Mouse (Mus musculus) intestine, embryonic 14.5 days (tissue): ENCODE results near the gene Gm42517. TPM values are rescaled to one million over a fixed set of nuclear protein-coding genes. Genes with fewer than 3 reads are reported as not detected.

Source experiments
- ATAC-seq: fragments of 200-750 bp; cut with Nextera tagmentation; replicated peaks from 2 replicates; pipeline ENCODE4 v1.8.0; 2017; ENCODE audit warnings: low read depth, moderate number of reproducible peaks, moderate TSS enrichment, moderate library complexity; ENCODE audit not compliant: low FRiP score, low TSS enrichment
- DNase-seq: peaks from one replicate; pipeline ENCODE4 v3.0.0-alpha.2; 2018; ENCODE audit warnings: low spot score
- H3K27ac ChIP-seq: fragments of 300-500 bp; sonication (generic); 2 replicates; pipeline ENCODE4 v1.5.1; 2014; ENCODE audit warnings: low read depth, mild to moderate bottlenecking, control low read depth
- H3K27me3 ChIP-seq: fragments of 300-500 bp; sonication (generic); replicated peaks from 2 replicates; pipeline ENCODE4 v1.6.1; 2014; ENCODE audit warnings: low read length, control low read depth; ENCODE audit not compliant: control insufficient read depth, insufficient read depth
- H3K36me3 ChIP-seq: fragments of 300-500 bp; sonication (generic); 2 replicates; pipeline ENCODE4 v1.6.1; 2014; ENCODE audit warnings: low read length, control low read depth; ENCODE audit not compliant: control insufficient read depth, insufficient read depth
- H3K4me1 ChIP-seq: fragments of 300-500 bp; sonication (generic); replicated peaks from 2 replicates; pipeline ENCODE4 v1.6.1; 2014; ENCODE audit warnings: low read length, control low read depth, mixed read lengths; ENCODE audit not compliant: control insufficient read depth, insufficient read depth
- H3K4me2 ChIP-seq: fragments of 300-500 bp; sonication (generic); 2 replicates; pipeline ENCODE4 v1.6.1; 2014; ENCODE audit warnings: low read length
- H3K4me3 ChIP-seq: fragments of 300-500 bp; sonication (generic); 2 replicates; pipeline ENCODE4 v1.5.1; 2014; ENCODE audit warnings: low read depth, low read length, control low read depth, mixed read lengths
- H3K9ac ChIP-seq: fragments of 300-500 bp; sonication (generic); 2 replicates; pipeline ENCODE4 v1.6.1; 2014; ENCODE audit warnings: mild to moderate bottlenecking, low read length
- H3K9me3 ChIP-seq: fragments of 300-500 bp; sonication (generic); 2 replicates; pipeline ENCODE4 v1.6.1; 2016; ENCODE audit warnings: low read length, control low read depth; ENCODE audit not compliant: control insufficient read depth
- WGBS: fragments of 180-500 bp; shearing (Covaris S2); extraction: QIAGEN DNeasy Blood & Tissue Kit; methylation state at CpG from one replicate; pipeline ENCODE4 v1.1.7; 2014; 5-methylcytosine and 5-hydroxymethylcytosine counted together
- polyA plus RNA-seq: library from polyadenylated mRNA; unstranded; fragments of >200 nt; fragmentation: Nextera tagmentation; extraction: Ambion mirVana; gene quantifications from 2 replicates; pipeline ENCODE4 v1.2.1, GENCODE M21; 2014

Gene Gm42517
- not detected in 2 replicates for polyA plus RNA-seq

DNA sequence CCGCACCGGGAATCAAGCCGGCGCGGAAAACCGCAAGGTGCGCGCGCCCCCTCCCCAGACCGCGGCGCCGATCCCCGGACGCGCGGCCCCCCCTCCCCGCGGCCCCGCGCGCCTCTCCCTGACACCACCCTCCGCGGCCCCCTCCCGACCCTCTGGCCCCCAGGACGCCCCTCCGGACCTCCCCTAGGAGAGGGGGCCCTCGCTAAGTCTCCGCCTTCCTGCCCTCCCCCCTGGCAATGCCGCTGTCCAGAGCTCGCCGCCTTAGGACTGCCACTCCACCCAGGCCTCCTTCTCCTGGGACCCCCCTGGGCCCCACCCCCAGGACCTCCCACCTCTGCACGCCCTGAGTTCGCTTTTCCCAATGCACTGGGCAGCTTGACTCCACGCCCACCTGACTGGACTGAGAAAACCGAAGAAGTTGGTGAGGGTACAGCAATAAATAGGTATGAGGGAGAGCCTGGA is at the start of gene Gm42517:
Gene Gm42517 (minus strand): TSS at position 52 of the 462 bp plus-strand sequence.
- Histone ChIP-seq H3K4me2 (peak within 1 kb of the TSS; percentile 91), H3K4me1 (peaks cover 14% of the 10 kb centered on the region; the same call in 1 of the 2 replicates), H3K4me3 (peak within 1 kb of the TSS; percentile 45), H3K27me3 (peaks cover 99% of the 10 kb centered on the region), H3K27ac (no peak within 1 kb of the TSS), H3K36me3 (no peaks in the 10 kb centered on the region), H3K9ac (peak within 1 kb of the TSS; percentile 32), H3K9me3 (no peaks in the 10 kb centered on the region)
- WGBS = 1% methylated on average over 13 of the region's 36 CpGs
- DNase-seq = peak; percentile 55
- ATAC-seq = 0 out of 2 replicates have a peak, but pooled peaks have one; percentile 24

DNA sequence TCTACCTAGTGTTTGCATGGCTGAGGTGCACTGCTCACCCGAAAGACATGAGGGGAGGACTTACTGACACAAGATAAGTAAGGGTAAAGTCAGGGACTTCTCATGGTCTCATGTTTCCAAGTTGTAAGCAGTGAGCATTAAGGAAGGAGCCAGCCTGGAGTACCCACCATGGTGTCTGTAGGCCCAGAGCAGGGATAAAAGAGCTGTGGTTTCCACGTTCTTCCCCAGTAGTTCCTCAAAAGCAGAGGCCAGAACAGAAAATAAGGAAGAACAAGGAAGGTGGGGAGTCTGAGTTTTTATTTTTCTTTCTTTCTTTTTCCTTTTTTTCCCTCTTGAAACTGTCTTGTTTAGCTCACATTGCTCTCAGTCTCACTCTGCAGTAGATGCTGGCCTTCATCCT is 47.0 kb upstream of the Gm42517 start:
- 70% methylated on average over 2 of the region's 2 CpGs for WGBS
- ATAC-seq (no peak), DNase-seq (no peak)
- Histone ChIP-seq H3K27ac (no peak overlapping the region), H3K27me3 (no peaks in the 10 kb centered on the region), H3K9me3 (no peaks in the 10 kb centered on the region), H3K4me3 (no peak overlapping the region), H3K4me1 (no peaks in the 10 kb centered on the region), H3K4me2 (no peak overlapping the region), H3K9ac (no peak overlapping the region), H3K36me3 (no peaks in the 10 kb centered on the region)

DNA sequence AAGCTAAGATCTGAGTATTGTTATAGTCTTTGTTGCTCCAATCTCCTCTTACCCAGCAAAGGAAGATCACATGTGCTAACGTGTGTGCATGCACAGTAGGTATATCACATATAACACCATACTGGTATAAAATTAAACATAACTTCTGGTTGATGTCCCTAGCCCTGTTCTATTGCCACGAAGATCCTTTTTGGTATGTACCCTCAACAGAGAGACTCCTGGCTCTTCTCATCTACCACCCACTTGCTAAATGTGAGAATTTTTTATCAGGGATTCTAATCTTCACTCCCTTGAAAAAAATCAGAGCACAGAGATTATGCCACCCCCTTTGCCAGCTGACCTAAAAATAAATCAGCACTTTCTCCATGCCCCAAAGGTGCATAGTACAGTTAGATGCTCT is 39.3 kb upstream of the Gm42517 start:
- no peak overlapping the region for H3K4me3 ChIP-seq
- H3K27me3 ChIP-seq = no peaks in the 10 kb centered on the region
- DNase-seq (no peak), ATAC-seq (no peak)
- H3K4me1 ChIP-seq = no peaks in the 10 kb centered on the region
- H3K9ac ChIP-seq = no peak overlapping the region
- H3K27ac ChIP-seq = no peak overlapping the region
- no peaks in the 10 kb centered on the region for H3K9me3 ChIP-seq
- 73% methylated on average over 2 of the region's 2 CpGs for WGBS
- no peak overlapping the region for H3K4me2 ChIP-seq
- H3K36me3 ChIP-seq = no peaks in the 10 kb centered on the region

DNA sequence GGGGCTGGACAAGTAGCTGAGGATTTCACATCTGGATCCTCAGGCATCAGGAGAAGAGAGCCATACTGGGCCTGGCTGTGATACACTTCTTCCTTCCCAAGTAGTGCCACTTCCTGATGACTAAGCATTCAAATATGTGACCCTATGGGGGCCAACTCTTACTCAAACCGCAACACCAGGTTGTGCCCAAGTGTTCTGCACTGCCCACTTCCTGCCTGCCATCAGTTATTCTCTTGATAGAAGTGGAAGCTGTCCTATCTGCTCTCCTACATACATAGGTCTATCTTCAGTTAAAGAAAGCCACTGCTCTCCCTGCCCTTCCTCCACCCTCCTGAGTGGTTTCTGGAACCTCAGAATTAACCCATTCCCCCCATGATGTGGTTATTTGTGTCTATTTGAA is 37.7 kb upstream of the Gm42517 start:
- no peaks in the 10 kb centered on the region for H3K4me1 ChIP-seq
- no peak overlapping the region for H3K9ac ChIP-seq
- no peak for ATAC-seq
- no peaks in the 10 kb centered on the region for H3K27me3 ChIP-seq
- H3K4me2 ChIP-seq = no peak overlapping the region
- WGBS = 63% methylated on average over 1 of the region's 1 CpGs
- H3K4me3 ChIP-seq = no peak overlapping the region
- no peak for DNase-seq
- no peak overlapping the region for H3K27ac ChIP-seq
- no peaks in the 10 kb centered on the region for H3K36me3 ChIP-seq
- no peaks in the 10 kb centered on the region for H3K9me3 ChIP-seq

DNA sequence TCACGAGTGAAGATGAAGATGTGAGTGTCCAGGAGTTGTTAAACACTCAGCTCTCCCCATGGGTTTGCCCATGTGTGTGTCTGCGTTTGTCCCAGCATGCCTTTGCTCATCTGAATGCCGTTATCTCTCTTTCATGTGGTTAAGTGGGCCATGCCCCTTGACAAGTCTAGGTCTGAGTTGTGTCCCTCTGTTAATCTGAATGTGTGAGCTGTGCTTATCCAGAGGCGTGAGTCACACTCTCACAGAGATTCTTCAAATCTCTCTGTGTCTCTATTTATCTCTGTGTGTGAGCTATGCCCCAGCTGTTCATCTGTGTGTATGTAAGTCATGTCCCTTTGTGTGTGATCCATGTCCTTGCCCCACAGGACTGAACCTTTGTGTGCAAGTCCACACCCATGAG is 35.7 kb upstream of the Gm42517 start:
- H3K27me3 ChIP-seq = no peaks in the 10 kb centered on the region
- H3K27ac ChIP-seq = no peak overlapping the region
- no peak overlapping the region for H3K4me3 ChIP-seq
- DNase-seq (no peak), ATAC-seq (no peak)
- WGBS = 80% methylated on average over 4 of the region's 4 CpGs
- no peak overlapping the region for H3K4me2 ChIP-seq
- H3K36me3 ChIP-seq = no peaks in the 10 kb centered on the region
- no peak overlapping the region for H3K9ac ChIP-seq
- H3K4me1 ChIP-seq = no peaks in the 10 kb centered on the region
- H3K9me3 ChIP-seq = no peaks in the 10 kb centered on the region

DNA sequence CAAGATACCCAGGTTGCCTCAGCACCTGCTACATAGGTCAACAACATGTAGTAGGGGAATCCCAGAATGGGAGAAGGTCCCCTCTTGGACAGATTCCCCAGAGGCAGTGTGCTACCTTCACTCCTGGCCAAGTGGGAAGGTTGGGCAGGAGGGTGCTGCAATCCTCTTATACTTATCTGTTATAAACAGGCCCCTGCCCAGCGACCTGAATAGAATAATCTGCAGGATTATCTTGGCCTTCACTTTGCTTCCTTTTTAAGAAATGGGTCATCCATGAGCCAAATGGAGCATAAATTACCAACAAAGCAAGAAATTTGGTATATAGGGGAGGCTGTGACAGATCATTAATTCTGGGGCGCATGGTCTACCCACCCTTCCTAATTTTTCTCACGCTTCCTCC is 22.0 kb upstream of the Gm42517 start:
- Histone ChIP-seq H3K9me3 (no peaks in the 10 kb centered on the region), H3K27ac (no peak overlapping the region), H3K9ac (no peak overlapping the region), H3K36me3 (no peaks in the 10 kb centered on the region), H3K27me3 (no peaks in the 10 kb centered on the region), H3K4me2 (no peak overlapping the region), H3K4me1 (no peaks in the 10 kb centered on the region), H3K4me3 (no peak overlapping the region)
- no peak for ATAC-seq
- 69% methylated on average over 3 of the region's 3 CpGs for WGBS
- no peak for DNase-seq

DNA sequence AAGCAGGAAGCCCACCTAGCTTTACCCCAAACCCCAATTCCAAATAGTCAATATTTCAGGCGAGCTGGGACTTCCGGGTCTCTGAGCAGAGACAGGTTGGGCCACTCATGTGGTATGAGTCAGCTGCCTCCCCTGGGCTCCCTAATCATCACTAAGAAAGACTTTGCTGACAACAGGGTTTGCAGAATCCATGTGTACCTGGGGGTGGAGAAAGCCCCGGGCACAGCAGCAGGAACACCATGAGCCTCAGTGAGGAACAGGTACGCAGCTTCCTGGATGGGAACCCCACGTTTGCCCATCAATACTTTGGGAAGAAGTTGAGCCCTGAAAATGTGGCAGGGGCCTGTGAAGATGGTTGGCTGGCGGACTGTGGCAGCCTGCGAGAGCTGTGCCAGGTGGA is 20.5 kb upstream of the Gm42517 start, which contains the start of gene Pde6b:
Gene Pde6b (plus strand): TSS at position 191 of the 400 bp plus-strand sequence.
- Histone ChIP-seq H3K36me3 (no peaks in the 10 kb centered on the region), H3K9ac (no peak within 1 kb of the TSS), H3K4me3 (no peak within 1 kb of the TSS), H3K27me3 (no peaks in the 10 kb centered on the region), H3K27ac (no peak within 1 kb of the TSS), H3K4me1 (no peaks in the 10 kb centered on the region), H3K4me2 (no peak within 1 kb of the TSS), H3K9me3 (no peaks in the 10 kb centered on the region)
- DNase-seq (no peak), ATAC-seq (no peak)
- 81% methylated on average over 7 of the region's 7 CpGs for WGBS

DNA sequence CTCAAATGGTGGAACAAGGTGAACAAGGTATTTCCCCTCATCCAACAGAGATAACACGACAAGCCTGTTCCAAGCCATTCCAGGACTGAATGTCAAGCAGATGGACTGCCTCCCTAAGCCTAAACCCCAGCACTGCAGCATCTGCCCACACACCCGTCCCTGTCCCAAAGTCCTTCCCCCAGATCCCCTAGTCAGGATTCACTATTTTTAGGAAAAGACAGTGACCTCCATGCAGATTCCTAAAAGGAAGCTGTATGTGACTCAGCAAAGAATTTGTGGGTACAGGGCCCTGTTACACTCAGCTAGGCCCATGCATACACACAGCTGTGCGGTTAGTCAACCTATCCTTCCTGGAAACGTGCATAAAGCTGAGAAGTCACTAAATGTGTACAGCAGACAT is 18.7 kb upstream of the Gm42517 start:
- H3K9me3 ChIP-seq = no peaks in the 10 kb centered on the region
- no peaks in the 10 kb centered on the region for H3K36me3 ChIP-seq
- no peak overlapping the region for H3K4me3 ChIP-seq
- DNase-seq (no peak), ATAC-seq (no peak)
- WGBS = 64% methylated on average over 4 of the region's 4 CpGs
- H3K27me3 ChIP-seq = no peaks in the 10 kb centered on the region
- H3K9ac ChIP-seq = no peak overlapping the region
- H3K4me2 ChIP-seq = no peak overlapping the region
- H3K4me1 ChIP-seq = no peaks in the 10 kb centered on the region
- no peak overlapping the region for H3K27ac ChIP-seq

DNA sequence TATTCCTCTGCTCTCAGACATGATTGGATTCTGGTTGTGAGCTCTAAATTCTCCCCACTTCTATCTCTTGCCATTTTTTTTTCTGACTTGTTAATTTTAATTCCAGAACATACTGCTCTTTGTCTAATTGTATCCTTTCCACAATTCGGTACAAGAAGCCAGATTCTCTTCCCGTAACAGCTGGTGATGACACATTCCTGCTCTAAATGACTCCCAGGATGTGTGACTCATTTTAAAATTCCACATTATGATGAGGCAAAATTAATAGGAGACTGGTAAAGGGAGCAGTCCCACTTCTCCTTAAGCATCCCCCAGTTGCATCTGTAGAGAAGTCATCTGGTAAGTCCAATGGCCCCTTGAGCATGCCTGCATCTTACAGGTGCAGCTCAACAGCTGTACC is 17.9 kb upstream of the Gm42517 start:
- no peak overlapping the region for H3K4me2 ChIP-seq
- no peaks in the 10 kb centered on the region for H3K27me3 ChIP-seq
- ATAC-seq (no peak), DNase-seq (no peak)
- H3K4me3 ChIP-seq = no peak overlapping the region
- H3K9me3 ChIP-seq = no peaks in the 10 kb centered on the region
- WGBS = 91% methylated on average over 2 of the region's 2 CpGs
- H3K4me1 ChIP-seq = no peaks in the 10 kb centered on the region
- no peak overlapping the region for H3K9ac ChIP-seq
- no peaks in the 10 kb centered on the region for H3K36me3 ChIP-seq
- H3K27ac ChIP-seq = no peak overlapping the region
